Comparison of ENCODE assay signal across 8 mouse cellular contexts in the genomic region with DNA sequence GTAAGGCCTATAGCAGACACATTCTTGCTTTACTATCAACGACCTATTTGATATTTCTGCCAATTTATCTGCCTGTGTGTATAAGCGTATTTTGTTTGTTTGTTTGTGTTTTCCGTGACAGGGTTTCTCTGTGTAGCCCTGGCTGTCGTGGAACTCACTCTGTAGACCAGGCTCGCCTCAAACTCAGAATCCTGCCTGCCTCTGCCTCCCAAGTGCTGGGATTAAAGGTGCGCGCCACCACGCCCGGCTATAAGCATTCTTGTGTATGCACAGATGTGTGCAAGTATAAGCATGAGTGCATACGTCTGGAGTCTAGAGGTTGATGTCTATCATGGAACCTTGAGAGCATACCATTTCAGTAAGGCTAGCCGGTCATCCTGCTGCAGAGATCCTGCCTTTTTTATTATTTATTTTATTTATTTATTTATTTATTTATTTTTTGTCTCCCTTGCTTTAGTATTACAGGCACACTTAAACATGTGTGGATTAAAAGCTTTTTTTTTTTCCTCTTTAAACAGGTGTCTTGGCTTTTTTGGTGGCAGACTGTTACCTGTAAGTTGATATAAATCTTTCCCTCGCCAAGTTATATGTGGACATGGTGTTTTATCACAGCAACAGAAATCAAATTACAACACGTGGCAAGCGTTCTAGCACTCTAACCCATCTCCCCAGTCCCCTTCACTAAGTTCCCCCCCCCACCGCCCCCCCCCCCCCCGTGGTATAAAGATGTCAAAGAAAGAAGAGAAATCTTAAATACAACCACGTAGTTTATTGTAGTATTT. TPM values are rescaled to one million over a fixed set of nuclear protein-coding genes. Genes with fewer than 3 reads are reported as not detected.
A peak's percentile ranks its signal among the peaks of the same experiment; 100 is the strongest.
DNase-seq lines count a peak whose midpoint lies in the region; ATAC-seq and TF ChIP-seq lines count a peak whose summit lies in the region.

No protein-coding gene starts in this region.

- no peak overlapping the region for H3K4me3 ChIP-seq in ES-Bruce4 (ENCODE audit: low read depth, low read length)
- peak overlapping the region; percentile 89 for H3K4me3 ChIP-seq in heart, embryonic 16.5 days (ENCODE audit: low read length)
- peak overlapping the region; percentile 84 for H3K4me3 ChIP-seq in liver, postnatal 0 days (ENCODE audit: low read depth, low read length)

- peak overlapping the region; percentile 84 for H3K9ac ChIP-seq in ES-Bruce4 (ENCODE audit: low read depth, poor library complexity, severe bottlenecking)
- peak overlapping the region; percentile 91 for H3K9ac ChIP-seq in heart, embryonic 16.5 days (ENCODE audit: low read length)
- H3K9ac ChIP-seq in liver, postnatal 0 days (replicated peaks), result peak overlapping the region; percentile 87

- peak overlapping the region; percentile 81 for H3K4me2 ChIP-seq in heart, embryonic 16.5 days (ENCODE audit: low read depth, low read length)
- H3K4me2 ChIP-seq in liver, postnatal 0 days (ENCODE audit: low read depth, low read length), result peak overlapping the region; percentile 97

- no peak for TF ChIP-seq EP300 in ES-Bruce4 (IDR thresholded peaks at IDR 0.05; ENCODE audit: insufficient read depth, low read depth, low read length)
- TF ChIP-seq EP300 in liver, postnatal 0 days (IDR thresholded peaks at IDR 0.05; ENCODE audit: low read depth), result no peak

- H3K9me3 ChIP-seq in ES-Bruce4 (replicated peaks; ENCODE audit: control insufficient read depth, insufficient read depth, low read length, poor library complexity, severe bottlenecking), result no peaks in the 10 kb centered on the region
- H3K9me3 ChIP-seq in heart, embryonic 16.5 days (replicated peaks; ENCODE audit: control insufficient read depth, low read length), result no peaks in the 10 kb centered on the region
- no peaks in the 10 kb centered on the region for H3K9me3 ChIP-seq in liver, postnatal 0 days (ENCODE audit: low read length)

- DNase-seq in heart, adult 11 months, result peak; percentile 85
- DNase-seq in heart, adult 8-10 months (ENCODE audit: low spot score), result no peak
- DNase-seq in liver, postnatal 0 days, result no peak
- no peak for DNase-seq in thymus, postnatal 4 days
- DNase-seq in adrenal gland, postnatal 10 days, result no peak

- ATAC-seq in heart, embryonic 16.5 days (replicated peaks; ENCODE audit: extremely low read depth, insufficient read depth, low FRiP score), result no peak
- ATAC-seq in liver, postnatal 0 days, result no peak
- no peak for ATAC-seq in activated CD4-positive, CD25-positive, alpha-beta regulatory T cell, adult 4 months

- no peak for TF ChIP-seq POLR2A in ES-Bruce4 (IDR thresholded peaks at IDR 0.05; ENCODE audit: insufficient read depth, low read length)

- no peak overlapping the region for H3K27ac ChIP-seq in ES-Bruce4 (ENCODE audit: insufficient read depth, low read length)
- peak overlapping the region; percentile 98 for H3K27ac ChIP-seq in heart, embryonic 16.5 days (ENCODE audit: low read length)
- H3K27ac ChIP-seq in liver, postnatal 0 days (ENCODE audit: low read depth), result peak overlapping the region; percentile 95; the same call in 1 of the 2 replicates

- no peaks in the 10 kb centered on the region for H3K36me3 ChIP-seq in ES-Bruce4 (ENCODE audit: control insufficient read depth, insufficient read depth, low read length, poor library complexity, severe bottlenecking)
- H3K36me3 ChIP-seq in heart, embryonic 16.5 days (ENCODE audit: control insufficient read depth, insufficient read depth), result no peaks in the 10 kb centered on the region
- H3K36me3 ChIP-seq in liver, postnatal 0 days (replicated peaks; ENCODE audit: insufficient read depth, low read length), result no peaks in the 10 kb centered on the region

- H3K4me1 ChIP-seq in ES-Bruce4 (ENCODE audit: control insufficient read depth, insufficient read depth, low read length), result no peaks in the 10 kb centered on the region
- H3K4me1 ChIP-seq in heart, embryonic 16.5 days (ENCODE audit: control insufficient read depth, insufficient read depth, low read length), result peaks cover 13% of the 10 kb centered on the region
- peaks cover 15% of the 10 kb centered on the region for H3K4me1 ChIP-seq in liver, postnatal 0 days (ENCODE audit: insufficient read depth)

- WGBS in heart, embryonic 16.5 days, result 55% methylated on average over 17 of the region's 17 CpGs
- 57% methylated on average over 17 of the region's 17 CpGs for WGBS in liver, postnatal 0 days (ENCODE audit: insufficient replicate concordance)

- TF ChIP-seq CTCF in ES-Bruce4 (IDR thresholded peaks at IDR 0.05; ENCODE audit: low read depth, low read length), result no peak
- TF ChIP-seq CTCF in liver, postnatal 0 days (IDR thresholded peaks at IDR 0.05; ENCODE audit: low read depth), result no peak

- H3K27me3 ChIP-seq in ES-Bruce4 (ENCODE audit: control insufficient read depth, insufficient read depth, low read length, poor library complexity, severe bottlenecking), result no peaks in the 10 kb centered on the region
- H3K27me3 ChIP-seq in heart, embryonic 16.5 days (ENCODE audit: control insufficient read depth, insufficient read depth, low read length), result no peaks in the 10 kb centered on the region
- H3K27me3 ChIP-seq in liver, postnatal 0 days (ENCODE audit: insufficient read depth, low read length), result no peaks in the 10 kb centered on the region

RNA-seq across cellular contexts. Expression of a gene that starts 1.0 kb away (rescaled TPM):
- total RNA-seq in heart, adult 8-10 months (2022), result 10 to 100 TPM; 13.7 to 18.6 (median 16.9) TPM
- 76.5 and 81.2 TPM in 2 replicates for polyA plus RNA-seq in ES-Bruce4 (2011; ENCODE audit: insufficient read depth, insufficient read length, low read depth, missing spikeins)
- 6.9 and 10.4 TPM in 2 replicates for polyA plus RNA-seq in heart, embryonic 16.5 days (2015; fragmentation: Nextera tagmentation; extraction: Ambion mirVana)
- 11.4 and 12.0 TPM in 2 replicates for polyA plus RNA-seq in liver, postnatal 0 days (2015; fragmentation: Nextera tagmentation; extraction: Ambion mirVana)
- polyA plus RNA-seq in activated CD4-positive, CD25-positive, alpha-beta regulatory T cell, adult 4 months (2017; shearing (Covaris generic)), result 10 to 100 TPM; 12.5 to 19.0 TPM
- total RNA-seq in adrenal gland, postnatal 10 days (2021), result 10 to 100 TPM; 48.6 to 62.1 TPM

RNA-seq across cellular contexts. Expression of a gene that starts 8.7 kb away (rescaled TPM):
- 10 to 100 TPM; 35.4 to 43.8 (median 40.9) TPM for total RNA-seq in heart, adult 8-10 months (2022)
- polyA plus RNA-seq in ES-Bruce4 (2011; ENCODE audit: insufficient read depth, insufficient read length, low read depth, missing spikeins), result 29.6 and 40.2 TPM in 2 replicates
- 53.1 and 57.1 TPM in 2 replicates for polyA plus RNA-seq in heart, embryonic 16.5 days (2015; fragmentation: Nextera tagmentation; extraction: Ambion mirVana)
- polyA plus RNA-seq in liver, postnatal 0 days (2015; fragmentation: Nextera tagmentation; extraction: Ambion mirVana), result 21.4 and 21.9 TPM in 2 replicates
- 10 to 100 TPM; 81.0 to 81.9 TPM for polyA plus RNA-seq in activated CD4-positive, CD25-positive, alpha-beta regulatory T cell, adult 4 months (2017; shearing (Covaris generic))
- total RNA-seq in adrenal gland, postnatal 10 days (2021), result 10 to 100 TPM; 48.6 to 49.4 TPM

RNA-seq across cellular contexts. Expression of a gene that starts 45.0 kb away (rescaled TPM):
- total RNA-seq in heart, adult 8-10 months (2022), result under 1 TPM in 3 of 4 experiments, not detected in 1; 0.63 to 0.85 (median 0.63) TPM
- 0.94 TPM in 1 of 2 replicates, not detected in the other for polyA plus RNA-seq in ES-Bruce4 (2011; ENCODE audit: insufficient read depth, insufficient read length, low read depth, missing spikeins)
- polyA plus RNA-seq in heart, embryonic 16.5 days (2015; fragmentation: Nextera tagmentation; extraction: Ambion mirVana), result not detected in 2 replicates
- not detected in 2 replicates for polyA plus RNA-seq in liver, postnatal 0 days (2015; fragmentation: Nextera tagmentation; extraction: Ambion mirVana)
- polyA plus RNA-seq in activated CD4-positive, CD25-positive, alpha-beta regulatory T cell, adult 4 months (2017; shearing (Covaris generic)), result under 1 TPM; 0.44 to 0.93 TPM
- 1 to 10 TPM in 1 of 2 experiments, under 1 TPM in 1; 0.48 to 1.6 TPM for total RNA-seq in adrenal gland, postnatal 10 days (2021)

RNA-seq across cellular contexts. Expression of a gene that starts 59.5 kb away (rescaled TPM):
- total RNA-seq in heart, adult 8-10 months (2022), result not detected
- polyA plus RNA-seq in ES-Bruce4 (2011; ENCODE audit: insufficient read depth, insufficient read length, low read depth, missing spikeins), result not detected in 2 replicates
- not detected in 2 replicates for polyA plus RNA-seq in heart, embryonic 16.5 days (2015; fragmentation: Nextera tagmentation; extraction: Ambion mirVana)
- not detected in 2 replicates for polyA plus RNA-seq in liver, postnatal 0 days (2015; fragmentation: Nextera tagmentation; extraction: Ambion mirVana)
- polyA plus RNA-seq in activated CD4-positive, CD25-positive, alpha-beta regulatory T cell, adult 4 months (2017; shearing (Covaris generic)), result not detected
- total RNA-seq in adrenal gland, postnatal 10 days (2021), result not detected
